ENCODE assay signal across 7 mouse cellular contexts in the genomic region with DNA sequence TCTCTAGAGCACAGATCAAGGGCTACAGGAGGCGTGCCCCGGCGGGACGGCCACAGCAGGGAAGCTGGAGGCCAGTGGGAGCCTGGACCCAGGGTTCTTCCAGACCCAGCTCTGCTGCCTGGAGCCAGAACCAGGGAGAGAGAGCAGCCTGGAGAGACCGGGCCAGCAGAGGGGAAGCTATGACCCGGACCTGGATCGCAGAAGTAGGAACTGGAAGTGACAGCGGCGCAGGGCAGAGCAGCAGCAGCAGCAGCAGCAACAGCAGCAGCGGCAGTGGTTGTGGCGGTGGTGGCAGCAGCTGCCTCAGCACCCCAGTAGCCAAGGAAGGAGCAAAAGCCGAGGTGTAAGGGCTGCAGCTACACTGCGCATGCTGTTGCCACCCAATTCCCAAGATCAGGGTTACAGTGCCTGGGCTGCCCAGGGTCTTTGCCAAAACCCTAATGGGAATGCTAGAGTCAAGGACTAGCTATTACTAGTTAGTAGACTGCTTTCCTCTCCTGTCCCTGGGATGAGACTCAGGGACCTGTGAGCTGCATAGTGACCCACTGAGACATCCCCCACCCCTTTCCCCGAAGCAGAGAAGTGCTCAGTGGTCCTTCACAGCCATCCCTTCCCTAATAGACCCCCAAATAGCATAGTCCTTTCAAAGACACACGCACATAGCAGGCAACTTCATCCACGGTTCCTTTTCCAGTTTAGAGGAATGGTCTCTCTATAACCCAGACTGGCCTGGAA. TPM values are rescaled to one million over a fixed set of nuclear protein-coding genes. Genes with fewer than 3 reads are reported as not detected.
A peak's percentile ranks its signal among the peaks of the same experiment; 100 is the strongest.
DNase-seq lines count a peak whose midpoint lies in the region; ATAC-seq lines count a peak whose summit lies in the region.

No protein-coding gene starts in this region.

- no peaks in the 10 kb centered on the region; the same call in 1 of the 2 replicates for H3K4me1 ChIP-seq in hindbrain, embryonic 10.5 days (replicated peaks)
- no peaks in the 10 kb centered on the region for H3K4me1 ChIP-seq in limb, embryonic 11.5 days (ENCODE audit: control insufficient read depth, insufficient read depth, low read length)

- peak overlapping the region; percentile 47; the same call in 1 of the 2 replicates for H3K27ac ChIP-seq in hindbrain, embryonic 10.5 days
- no peak overlapping the region for H3K27ac ChIP-seq in limb, embryonic 11.5 days (replicated peaks; ENCODE audit: low read depth, low read length)

- WGBS in hindbrain, embryonic 10.5 days: 35% methylated on average over 16 of the region's 16 CpGs
- 29% methylated on average over 16 of the region's 16 CpGs for WGBS in limb, embryonic 11.5 days

- ATAC-seq in limb, embryonic 11.5 days (ENCODE audit: insufficient number of reproducible peaks, low FRiP score, low TSS enrichment, low read depth): peak; percentile 51; the same call in 1 of the 2 replicates
- ATAC-seq in megakaryocyte-erythroid progenitor cell, adult 5-6 weeks (replicated peaks; ENCODE audit: low FRiP score, low TSS enrichment, poor library complexity, severe bottlenecking): peak; percentile 65; the same call in 1 of the 2 replicates

- H3K9ac ChIP-seq in limb, embryonic 11.5 days (ENCODE audit: low read length): peak overlapping the region; percentile 34; the same call in 1 of the 2 replicates

- peak; percentile 61 to 85 for DNase-seq in adrenal gland, adult (ENCODE audit: inconsistent age in 2 of 2, low spot score in 1 of 2)
- DNase-seq in cerebellum, adult 11 months: peak; percentile 4
- peak; percentile 2 to 6 for DNase-seq in frontal cortex, postnatal 36 days (ENCODE audit: low spot score in 2 of 2)
- peak; percentile 31 for DNase-seq in hindbrain, embryonic 10.5 days (ENCODE audit: low spot score)
- peak; percentile 37 for DNase-seq in limb, embryonic 11.5 days (ENCODE audit: low spot score)
- peak; percentile 39 to 50 for DNase-seq in spleen, postnatal 36 days (ENCODE audit: low spot score in 2 of 2)

- H3K27me3 ChIP-seq in hindbrain, embryonic 10.5 days (ENCODE audit: insufficient read depth, poor library complexity, severe bottlenecking): peaks cover 10% of the 10 kb centered on the region
- H3K27me3 ChIP-seq in limb, embryonic 11.5 days (ENCODE audit: control insufficient read depth, insufficient read depth, low read length): no peaks in the 10 kb centered on the region

- no peaks in the 10 kb centered on the region for H3K9me3 ChIP-seq in hindbrain, embryonic 10.5 days
- no peaks in the 10 kb centered on the region for H3K9me3 ChIP-seq in limb, embryonic 11.5 days (ENCODE audit: control insufficient read depth, low read length)

- peak overlapping the region; percentile 75 for H3K4me2 ChIP-seq in limb, embryonic 11.5 days (ENCODE audit: low read depth, severe bottlenecking)

- H3K36me3 ChIP-seq in hindbrain, embryonic 10.5 days: no peaks in the 10 kb centered on the region
- no peaks in the 10 kb centered on the region for H3K36me3 ChIP-seq in limb, embryonic 11.5 days (ENCODE audit: control insufficient read depth, insufficient read depth, low read length)

- peak overlapping the region; percentile 58 for H3K4me3 ChIP-seq in hindbrain, embryonic 10.5 days
- peak overlapping the region; percentile 31 for H3K4me3 ChIP-seq in limb, embryonic 11.5 days (ENCODE audit: low read depth, low read length)

RNA-seq across cellular contexts. Expression of a gene that starts 11.9 kb away (rescaled TPM):
- 4.1 and 4.2 TPM in 2 replicates for polyA plus RNA-seq in hindbrain, embryonic 10.5 days (2016; fragmentation: Nextera tagmentation; extraction: Ambion mirVana)
- polyA plus RNA-seq in limb, embryonic 11.5 days (2014; fragmentation: Nextera tagmentation; extraction: Ambion mirVana): 1.7 and 2.9 TPM in 2 replicates
- 8.5 and 11.1 TPM in 2 replicates for total RNA-seq in megakaryocyte-erythroid progenitor cell, adult 5-6 weeks (2014; fragmentation: Nextera tagmentation)
- 8.9 and 13.7 TPM in 2 replicates for total RNA-seq in megakaryocyte-erythroid progenitor cell, adult 5-6 weeks (2017)

Comparison
In these comparisons a context has a peak if more than half of its experiments do, and no peak if none do; other contexts are left out.
1. DNase-seq: peak in every context shown above with its lines; median percentile 73 in adrenal gland, adult; 44 in spleen, postnatal 36 days; 37 in limb, embryonic 11.5 days; 31 in hindbrain, embryonic 10.5 days; 4 in cerebellum, adult 11 months; 4 in frontal cortex, postnatal 36 days.